Mouse (Mus musculus) layer of hippocampus, adult 9-10 months (tissue): Measurements from ENCODE around the gene Hnmt.
"Not testable (repeated sequence)": the region's sequence is repeated elsewhere in the genome, so short reads cannot be mapped to it uniquely, and the experiment has no call there.

Source experiments
- DNase-seq: peaks from one replicate; pipeline ENCODE4 v3.0.0; 2022; ENCODE audit warnings: low spot score

Gene Hnmt

DNA sequence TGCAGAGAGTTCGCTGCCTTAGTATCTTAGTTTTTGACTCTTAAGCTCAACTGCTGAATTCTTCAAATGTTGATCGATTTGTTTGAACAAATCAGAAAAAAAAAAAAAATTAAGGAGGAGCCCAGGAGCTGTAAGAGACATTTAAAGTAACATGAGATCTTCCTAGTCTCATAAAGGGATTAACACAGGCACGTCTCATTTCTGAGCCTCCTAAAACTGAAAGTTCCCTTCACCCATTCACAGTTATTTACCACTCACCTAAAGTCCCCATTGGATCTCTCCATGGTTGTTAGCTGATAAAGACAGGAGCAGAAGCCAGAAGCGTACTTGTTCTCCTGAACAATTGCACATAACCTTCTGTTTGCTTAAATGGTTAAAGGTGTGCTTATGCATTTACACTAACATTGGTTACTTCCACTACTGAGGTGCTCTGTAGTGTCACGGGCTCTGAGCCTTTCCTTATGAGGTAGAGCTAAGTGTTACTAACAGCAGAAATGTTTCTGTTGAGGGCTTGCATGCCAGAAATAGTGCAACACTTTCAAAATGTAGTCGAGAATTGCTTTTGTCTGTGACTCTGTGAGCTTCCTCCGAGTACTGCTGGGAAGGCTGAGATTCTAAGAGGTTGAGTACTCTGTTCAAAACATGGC, at the start of gene Hnmt:
Hnmt (minus strand) TSS at position 51 of the 647 bp plus-strand sequence.
- no peak for DNase-seq

DNA sequence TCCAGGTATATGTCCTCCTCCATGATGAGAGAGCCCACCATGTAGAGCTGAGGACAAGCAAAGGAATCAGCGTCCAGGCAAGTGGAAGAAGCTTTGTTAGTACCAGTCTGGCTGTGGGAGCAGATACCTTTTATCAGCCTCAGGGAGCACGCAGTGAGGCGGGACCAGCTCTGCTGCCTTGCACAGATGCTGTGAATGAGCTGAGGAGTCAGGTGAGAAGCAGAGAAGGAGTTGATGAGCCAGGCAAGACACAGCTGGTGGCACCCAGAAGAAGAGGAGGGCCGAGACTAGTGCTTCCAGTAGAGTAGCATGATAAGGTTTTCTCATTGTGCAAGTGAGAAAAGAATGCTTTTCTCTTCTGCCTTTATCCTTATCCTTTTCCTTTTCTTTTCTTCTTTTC, 47.3 kb upstream of the Hnmt start, which contains the start of gene Tbpl2:
Tbpl2 (minus strand) TSS at position 101 of the 400 bp plus-strand sequence.
- no peak for DNase-seq

DNA sequence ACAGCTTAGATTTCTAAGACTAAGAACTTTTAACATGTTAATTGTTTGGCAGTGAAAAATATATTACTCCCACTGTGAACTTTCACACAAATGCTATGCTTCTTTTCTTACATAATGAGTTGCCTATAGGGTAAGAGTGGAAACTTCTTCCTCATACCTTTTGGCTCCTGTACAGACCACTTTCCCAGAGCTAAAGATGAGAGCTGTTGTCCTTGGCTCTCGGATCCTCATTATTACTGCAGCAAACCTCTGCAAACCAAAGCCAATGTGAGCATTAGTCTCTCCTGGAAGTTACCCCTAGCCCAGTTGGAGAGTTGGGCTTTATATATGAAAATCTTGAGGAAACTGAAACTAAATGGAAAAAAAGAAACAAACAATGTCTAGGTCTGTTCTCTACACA, 41.7 kb upstream of the Hnmt start:
- DNase-seq, result no peak

DNA sequence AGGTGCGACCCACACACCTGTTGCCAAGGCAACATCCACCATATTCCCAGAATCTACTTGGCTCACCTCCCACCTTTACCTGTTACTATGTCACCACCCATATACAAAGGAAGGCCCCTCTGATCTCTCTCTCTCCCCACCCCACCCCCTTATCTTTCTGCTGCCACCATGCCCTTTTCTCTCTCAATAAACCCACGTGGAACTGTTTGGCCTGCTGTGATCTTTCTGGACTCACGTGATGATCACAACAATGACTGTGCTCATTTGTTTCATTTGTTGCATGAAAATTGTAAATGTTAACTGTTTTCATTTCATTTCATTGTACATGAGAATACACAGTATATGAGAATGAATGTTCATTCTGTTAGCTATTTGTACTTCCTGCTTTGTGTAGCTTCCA, 1.3 kb upstream of the Hnmt start:
- no peak for DNase-seq

DNA sequence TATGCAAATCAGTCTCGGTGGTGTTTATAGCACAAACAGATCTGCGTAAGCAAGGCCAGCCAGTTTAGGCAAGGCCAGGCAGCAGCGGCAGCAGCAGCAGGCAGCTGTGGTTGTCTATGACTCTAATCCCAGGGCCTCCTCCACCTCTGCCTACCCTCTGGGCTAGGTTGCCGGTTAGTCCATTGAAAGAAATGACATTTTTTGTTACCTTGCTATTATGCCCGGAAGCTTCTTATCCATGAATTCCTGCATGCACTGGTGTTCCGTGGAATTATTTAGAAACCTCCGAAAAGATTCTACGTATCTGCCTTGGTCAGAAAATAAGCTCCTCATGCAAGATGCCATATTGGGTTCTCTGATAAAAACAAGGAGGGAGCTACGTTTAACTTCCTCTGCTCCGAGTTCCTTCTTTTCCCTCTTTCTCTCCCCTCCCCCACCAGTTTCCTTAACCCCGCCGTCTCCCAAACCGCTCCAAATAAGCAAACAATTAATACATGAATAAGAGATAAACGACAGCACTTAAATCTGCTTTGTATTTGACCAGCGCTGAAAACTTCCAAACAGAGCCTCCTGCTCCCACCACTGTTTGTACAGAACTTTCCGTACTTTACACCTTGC, 605 bp downstream of the Hnmt start:
- peak; percentile 35 for DNase-seq

DNA sequence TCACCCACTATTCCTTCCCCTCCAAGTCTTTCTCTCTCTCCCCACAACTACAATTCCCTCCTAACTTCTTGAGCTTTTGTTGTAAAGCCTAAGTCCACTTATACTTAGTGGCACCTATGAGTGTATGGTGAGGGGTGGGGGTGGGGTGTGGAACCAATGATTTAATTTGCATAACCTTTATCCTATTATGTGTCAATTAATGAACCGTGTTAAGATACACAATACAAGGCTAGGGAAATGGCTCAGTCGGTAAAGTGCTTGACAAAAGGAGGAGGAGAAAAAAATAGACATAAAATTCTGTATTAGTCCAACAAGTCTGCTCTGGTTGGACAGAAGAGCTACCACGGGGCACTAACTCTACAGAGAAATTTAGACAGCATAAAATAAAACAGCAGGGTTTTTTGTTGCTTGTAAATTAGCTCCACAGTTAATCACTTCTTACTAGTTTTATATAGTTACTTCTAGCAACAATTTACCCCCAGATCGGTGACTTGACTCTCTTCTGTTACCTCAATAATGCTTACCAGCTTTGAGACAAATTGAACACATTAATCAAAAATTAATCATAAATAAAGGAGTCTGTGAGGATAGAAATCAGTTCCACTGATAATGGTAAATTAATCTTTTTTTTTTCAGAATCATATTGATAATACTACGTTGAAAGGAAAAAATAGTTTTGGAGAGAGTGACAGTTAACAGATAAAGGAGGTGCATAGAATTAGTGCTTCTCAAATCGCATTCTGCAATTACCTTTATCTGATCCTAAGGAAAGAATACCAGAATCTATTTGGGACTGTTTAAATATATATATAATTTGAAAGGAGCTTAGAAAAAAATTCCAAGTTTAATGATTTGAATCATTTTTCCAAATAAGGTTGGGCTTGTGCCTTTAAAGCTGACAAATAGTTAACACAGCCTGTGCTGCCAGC, 1.4 kb downstream of the Hnmt start:
- DNase-seq, result no peak

DNA sequence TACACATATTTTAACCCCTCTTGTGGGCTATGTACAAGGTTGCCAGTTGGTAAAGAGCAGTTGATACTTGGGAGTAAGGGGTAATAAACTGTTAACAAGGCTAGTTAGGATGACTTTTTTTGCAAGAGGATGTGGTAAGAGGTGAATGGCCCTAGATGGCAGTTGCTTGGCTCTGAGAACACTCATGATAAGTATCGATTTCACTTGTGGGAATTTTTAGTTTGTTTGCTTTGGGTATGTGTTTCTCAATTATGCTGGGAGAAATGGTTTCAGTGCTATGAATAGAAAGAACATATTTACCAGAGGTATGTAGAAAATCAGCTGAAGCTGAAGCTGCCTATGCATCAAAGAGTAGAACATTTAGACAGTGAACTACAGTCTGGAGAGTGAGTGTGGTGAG, 6.3 kb downstream of the Hnmt start:
- DNase-seq, result no peak

DNA sequence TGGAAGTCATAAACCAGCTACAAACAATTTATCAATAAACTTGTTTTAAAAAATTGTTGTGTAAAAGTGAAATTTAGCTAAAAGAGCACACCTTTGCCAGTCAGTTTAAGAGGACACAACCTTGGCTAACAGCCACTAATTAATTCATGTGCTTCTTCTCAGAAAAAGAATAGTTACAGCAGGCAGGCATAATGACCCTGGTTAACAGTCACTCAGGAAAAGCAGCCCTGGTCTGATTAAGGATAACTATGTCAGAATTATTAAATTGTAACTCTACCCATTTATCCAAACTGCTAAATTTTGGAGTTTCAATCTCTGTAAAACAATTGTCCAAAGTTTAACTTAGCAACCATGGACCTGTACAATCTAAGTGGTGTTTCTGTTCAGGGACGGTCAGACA, 8.7 kb downstream of the Hnmt start:
- no peak for DNase-seq

DNA sequence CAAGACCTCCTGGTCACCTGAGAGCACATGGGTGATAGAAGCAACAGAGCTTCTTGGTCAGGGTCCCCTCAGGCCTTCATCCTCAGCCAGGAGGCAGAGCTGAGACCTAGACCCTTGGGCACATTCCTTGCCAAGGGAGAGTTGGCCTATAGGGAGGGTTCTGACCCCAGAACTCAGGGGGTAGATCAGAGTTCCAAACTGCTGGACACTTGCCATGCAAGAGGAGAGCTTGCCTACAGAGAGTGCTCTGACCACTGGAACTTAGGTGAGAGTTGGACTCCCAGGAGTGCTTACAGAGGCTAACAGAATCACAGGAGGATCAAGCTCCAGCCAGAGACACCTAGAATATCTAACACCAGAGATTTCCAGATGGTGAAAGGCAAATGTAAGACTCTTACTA, 29.8 kb downstream of the Hnmt start:
- not testable (repeated sequence) for DNase-seq

DNA sequence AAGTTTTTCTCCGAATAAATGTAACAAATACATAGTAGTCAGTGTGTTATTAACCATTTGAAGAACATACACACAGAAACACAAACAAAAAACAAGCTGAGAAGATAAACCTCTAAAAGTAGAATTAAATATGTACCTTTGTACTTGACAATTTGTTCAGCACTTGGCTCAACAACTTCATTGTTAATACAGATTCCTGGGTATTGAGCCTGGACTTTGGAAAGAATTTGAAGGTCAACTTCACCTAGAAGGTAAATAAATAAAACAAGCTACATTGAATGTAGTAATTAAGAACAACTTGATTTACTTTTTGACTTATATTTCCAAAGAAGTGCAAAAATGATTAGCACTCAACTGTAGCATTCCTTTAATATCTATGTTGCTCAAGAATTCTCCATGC, 30.2 kb downstream of the Hnmt start:
- no peak for DNase-seq

DNA sequence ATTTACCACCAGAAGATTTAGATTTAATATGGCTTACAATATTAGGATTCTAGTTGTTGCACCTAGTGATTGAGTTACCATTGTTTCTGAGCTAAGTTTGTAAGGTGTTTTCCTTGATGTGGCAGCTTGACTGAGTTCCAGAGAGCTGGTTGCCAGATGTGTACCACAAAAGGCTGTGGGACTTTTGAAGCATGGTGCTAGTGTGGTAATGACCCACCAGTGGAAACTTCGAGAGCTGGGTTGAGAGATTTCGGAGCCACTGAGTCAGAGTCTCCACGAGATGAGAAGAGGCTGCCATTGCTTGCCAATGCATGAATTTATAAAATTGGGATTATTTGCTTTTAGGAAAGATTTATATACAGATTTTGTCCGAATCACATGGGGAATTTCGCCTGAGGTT, 34.2 kb downstream of the Hnmt start:
- no peak for DNase-seq

DNA sequence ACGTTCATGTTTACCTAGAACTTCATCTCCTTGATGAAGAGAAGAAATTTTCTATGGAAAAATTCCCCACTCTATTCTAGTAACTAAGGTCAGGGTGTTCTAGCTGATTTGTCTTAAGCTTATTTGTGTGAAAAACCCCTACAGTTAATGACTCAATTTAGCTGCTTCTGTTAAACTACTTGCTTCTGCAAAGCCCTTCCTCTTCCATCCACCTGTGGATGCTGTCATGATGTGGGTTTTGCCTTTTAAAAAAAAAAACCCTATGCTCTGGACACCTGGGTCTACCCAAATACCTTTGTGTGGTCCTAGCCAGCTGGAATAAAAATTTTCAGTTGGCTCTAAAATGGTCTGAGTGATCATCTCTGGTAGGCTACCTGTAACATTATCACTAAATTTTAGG, 49.9 kb downstream of the Hnmt start:
- no peak for DNase-seq

DNA sequence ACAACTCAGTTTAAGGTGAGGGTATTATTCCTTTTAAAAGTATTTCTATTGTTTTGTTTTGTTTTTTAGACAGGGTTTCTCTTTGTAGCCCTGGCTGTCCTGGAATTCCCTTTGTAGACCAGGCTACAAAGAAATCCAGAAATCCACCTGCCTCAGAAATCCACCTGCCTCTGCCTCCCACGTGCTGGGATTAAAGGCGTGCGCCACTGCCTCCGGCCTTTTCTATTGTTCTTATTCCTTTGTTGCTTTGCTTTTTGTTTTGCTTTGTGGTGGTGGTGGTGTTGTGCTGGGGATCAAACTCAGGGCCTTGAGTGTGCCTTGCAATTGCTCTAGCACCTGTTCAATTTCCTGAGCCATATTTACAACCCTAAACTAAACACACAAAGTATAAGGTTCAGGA, 50.4 kb downstream of the Hnmt start:
- no peak for DNase-seq

DNA sequence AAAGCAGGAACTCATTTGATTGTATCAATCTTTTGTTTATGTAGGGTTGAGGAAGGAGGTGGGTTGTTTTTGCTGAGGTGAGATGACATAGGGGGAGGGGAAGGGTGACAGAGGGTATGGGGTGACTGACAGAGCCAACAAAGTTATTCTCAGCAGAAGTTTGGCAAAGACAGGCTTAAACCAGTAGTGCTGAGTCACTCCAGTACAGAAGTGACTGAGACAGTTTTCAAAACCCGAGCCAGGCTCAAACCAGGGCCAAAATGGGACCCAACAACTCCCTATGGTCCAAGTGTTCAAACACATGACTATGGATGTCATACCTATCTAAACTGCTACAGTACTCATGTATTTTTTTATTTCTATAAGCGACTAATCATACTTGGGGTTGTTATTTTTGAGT, 52.4 kb downstream of the Hnmt start:
- DNase-seq, result no peak

DNA sequence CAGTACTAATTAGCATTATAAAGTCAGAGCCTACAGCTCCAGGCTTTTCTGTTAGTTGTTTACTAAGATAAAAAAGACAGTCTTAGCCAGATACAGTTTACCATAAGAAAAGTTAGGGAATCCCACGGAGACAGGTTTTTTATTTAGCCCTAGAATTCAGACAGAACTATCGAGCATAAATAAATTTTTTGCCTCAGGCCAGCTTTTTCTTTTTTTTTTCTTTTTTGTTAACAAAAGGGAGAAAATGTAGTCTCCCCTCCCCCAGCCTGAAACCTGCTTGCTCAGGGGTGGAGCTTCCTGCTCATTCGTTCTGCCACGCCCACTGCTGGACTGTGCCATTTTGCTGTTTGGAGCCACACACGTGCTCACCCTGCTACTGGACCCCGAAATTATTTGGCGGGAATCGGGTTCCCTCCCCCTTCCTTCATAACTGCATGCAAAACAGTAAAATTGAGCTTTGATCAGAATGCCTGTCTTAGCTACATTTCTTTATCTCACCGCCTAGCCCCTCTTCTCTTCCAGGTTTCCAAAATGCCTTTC, 59.1 kb downstream of the Hnmt start:
- DNase-seq, result not testable (repeated sequence)

DNA sequence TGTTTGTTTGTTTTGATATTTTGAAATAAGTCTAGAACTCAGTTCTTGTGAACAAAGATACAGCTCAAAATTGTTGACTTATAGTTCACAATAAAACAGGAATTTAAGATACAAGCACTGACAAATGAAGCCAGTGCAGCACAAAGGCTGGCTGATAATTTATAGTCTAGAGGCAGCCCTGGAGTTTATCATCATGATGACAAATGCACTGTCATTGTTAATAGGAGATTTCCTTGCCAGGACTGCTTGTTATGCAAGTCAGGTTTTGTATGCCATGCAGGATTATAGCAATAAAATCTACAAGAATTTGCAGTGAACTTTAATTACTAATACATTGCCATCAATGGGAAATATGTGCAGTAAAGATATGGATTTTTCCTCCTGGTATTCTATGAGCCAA, 61.9 kb downstream of the Hnmt start:
- no peak for DNase-seq

DNA sequence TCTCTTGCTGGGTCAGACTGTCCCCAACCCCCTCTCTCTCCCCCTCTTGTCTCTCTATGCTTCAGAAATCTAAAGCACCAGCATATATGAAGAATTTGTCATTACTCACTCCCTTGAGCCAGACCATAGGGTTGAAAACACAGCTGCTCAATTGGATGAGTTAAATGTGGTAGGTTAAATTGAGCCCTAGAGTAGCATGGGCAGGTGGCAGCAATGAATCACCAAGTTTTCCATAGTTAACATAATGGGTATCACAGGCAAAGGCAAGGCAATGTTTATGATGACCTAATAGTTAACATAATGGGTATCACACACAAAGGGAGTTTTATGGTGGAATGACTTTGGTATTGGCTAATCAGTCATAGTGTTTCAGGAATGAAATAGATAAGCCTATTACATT, 65.9 kb downstream of the Hnmt start:
- no peak for DNase-seq

DNA sequence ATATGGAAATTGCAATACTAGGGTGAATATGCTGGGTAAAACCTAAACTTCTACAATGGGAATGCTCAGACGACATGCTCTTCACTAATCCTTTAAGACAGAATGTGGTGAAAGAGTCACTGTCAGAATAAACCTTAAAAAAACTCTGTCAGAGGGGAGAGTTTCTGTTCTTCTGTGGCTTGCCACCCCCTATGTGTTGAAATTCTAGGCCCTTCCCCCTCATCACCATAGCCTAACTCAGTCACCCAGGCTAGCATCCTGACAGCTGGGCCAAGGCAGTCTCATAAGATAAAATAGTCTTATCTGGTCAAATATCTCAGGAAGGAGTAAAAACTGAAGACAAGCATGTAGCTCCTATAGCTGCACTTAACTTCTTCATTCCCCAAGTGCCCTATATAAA, 66.3 kb downstream of the Hnmt start:
- DNase-seq, result no peak

DNA sequence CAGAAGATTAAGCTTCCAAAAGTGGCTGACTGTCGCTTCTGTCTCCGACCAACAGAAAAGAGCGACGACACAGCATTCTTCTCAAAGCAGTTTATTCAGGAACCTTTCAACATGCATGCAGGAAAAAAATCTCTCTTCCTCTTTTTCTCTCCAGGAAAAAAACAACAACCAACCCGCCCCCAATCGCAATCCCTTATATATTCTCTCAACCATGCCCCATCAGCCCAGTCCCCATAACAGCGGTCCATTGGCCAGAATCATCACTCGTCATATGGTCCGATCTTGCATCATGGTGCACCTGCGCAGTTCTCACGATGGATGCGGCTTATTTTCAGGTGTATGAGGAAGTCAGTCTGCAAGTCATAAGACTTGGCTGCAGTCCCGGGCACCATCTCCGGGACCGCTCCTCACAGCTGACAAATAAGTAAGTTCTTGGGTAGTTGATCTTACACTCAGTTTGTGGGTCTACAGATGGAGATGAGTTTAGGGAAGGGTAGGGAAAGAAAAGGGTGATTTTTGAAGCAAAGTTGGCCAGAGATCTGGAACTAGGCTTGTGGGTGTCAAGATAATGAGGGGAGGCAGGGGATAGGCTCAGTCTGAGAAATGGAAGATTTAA, 88.4 kb downstream of the Hnmt start:
- not testable (repeated sequence) for DNase-seq
